Mouse (Mus musculus): ENCODE measurements around the gene Zc3h12c. TPM values are rescaled to one million over a fixed set of nuclear protein-coding genes. Genes with fewer than 3 reads are reported as not detected.

Gene Zc3h12c
- total and polyA plus RNA-seq, 3 experiments = 3.3 to 23.6 (median 19.2) TPM

DNA sequence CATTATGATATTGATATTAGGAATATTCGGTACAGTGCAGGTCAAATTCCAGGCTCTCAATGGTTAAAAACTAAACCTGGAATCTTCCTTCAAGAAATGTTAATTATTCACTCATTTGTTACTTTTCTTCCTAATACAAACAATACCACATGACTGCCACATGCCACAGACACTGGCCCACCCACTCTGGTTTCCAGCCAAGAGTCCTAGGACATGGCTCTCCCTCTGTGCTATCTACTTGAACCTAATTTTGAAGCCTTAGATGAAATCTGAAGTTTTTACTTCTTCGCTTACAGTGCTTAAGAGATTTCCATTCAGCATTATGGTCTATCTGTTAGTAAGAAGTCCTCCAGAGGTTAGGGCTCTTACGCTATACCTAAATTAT, 2.7 kb downstream of the Zc3h12c start:
- DNase-seq = peak; percentile 32

DNA sequence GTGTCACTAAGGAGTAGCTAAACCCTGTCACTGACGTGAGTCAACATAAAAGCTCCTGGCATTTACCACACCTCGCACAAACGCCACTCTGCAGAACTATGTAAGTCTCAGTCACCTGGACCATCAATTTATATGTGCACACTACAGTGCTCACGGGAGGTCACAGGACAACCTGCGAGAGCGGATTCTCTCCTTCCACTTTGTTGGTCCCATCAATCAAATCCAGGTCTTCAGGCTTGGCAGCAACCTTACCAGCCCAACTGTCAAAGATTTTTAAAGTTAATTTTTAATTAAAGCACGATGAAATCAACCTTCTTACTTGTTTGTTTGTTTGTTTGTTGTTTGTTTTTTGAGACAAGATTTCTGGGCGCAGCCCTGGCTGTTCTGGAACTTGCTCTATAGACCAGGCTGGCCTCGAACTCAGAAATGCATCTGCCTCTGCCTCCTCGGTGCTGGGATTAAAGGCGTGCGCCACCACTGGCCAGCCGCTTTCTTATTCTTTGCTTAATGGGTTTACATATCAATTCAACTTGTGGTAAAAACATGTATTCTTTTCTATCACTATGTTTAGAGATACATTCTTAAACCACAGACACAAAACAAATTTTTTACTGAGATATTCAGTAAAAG, 3.2 kb downstream of the Zc3h12c start:
- DNase-seq = peak; percentile 25

DNA sequence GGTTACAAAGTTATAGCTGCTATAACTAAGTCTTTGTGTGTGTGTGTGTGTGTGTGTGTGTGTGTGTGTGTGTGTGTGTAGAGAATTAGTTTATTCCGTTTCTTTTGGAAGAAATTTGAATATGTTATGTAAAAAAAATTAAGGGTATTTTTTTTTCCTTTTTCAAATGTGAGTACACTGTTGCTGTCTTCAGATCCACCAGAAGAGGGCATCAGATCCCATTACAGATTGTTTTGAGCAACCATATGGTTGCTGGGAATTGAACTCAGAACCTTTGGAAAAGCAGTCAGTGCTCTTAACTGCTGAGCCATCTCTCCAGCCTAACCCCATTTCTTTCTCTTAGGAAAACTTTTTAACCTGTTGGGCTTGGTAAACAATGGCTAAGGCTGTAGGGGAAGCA, 7.9 kb downstream of the Zc3h12c start:
- DNase-seq = no peak

DNA sequence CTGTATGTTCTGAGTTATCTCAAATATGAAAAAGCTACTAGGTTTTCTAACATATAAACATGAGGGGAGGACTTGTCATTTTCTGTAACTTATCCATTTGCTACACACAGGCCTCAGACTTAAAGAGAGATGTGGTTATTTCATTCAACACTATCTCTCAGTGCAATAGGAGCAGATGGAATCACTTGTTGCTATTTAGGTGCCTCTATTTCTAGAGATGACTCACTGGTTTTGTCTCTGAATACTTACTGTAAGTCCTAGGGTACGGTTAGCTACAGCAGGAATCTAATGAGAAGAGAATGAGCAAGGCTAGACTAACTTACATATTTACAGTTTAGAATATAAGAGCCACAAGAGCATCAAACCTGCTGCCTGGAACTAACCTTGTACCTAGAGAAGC, 9.8 kb downstream of the Zc3h12c start:
- DNase-seq = no peak

DNA sequence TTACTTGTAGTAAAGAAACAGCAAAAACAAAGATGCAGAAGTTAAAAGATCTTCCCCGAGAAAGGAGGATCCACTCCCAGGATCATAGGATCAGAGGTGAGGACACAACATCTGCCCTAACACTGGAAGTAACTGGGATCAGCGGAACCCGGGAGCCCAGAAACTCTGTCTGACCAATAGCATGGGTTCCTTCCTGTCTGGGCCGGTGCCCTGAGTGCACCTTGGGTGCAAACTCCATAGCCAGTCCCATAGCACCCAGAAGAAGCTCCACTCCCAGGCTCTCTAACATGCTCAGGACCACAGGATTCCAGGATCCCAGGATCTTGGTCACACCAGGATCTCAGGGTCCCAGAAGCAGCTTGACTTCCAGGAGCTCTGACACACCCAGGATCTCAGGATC, 13.0 kb downstream of the Zc3h12c start:
- DNase-seq = no peak

DNA sequence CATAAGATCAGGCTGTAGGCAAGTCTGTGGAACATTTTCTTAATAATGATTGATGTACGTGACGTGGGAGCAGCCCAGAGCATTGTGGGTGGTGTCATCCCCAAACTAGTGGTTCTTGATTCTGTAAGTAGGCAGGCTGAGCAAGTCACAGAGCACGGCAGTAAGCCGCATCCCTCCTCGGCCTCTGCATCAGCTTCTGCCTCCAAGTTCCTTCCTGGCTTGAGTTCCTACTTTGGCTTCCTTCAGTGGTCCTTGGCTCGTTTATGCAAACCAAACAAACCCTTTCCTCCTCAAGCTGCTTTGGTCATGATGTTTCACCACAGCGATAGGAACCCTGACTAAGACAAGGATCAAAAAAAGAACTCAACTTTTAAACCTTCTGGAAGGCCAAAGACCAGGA, 14.1 kb downstream of the Zc3h12c start:
- no peak for DNase-seq

DNA sequence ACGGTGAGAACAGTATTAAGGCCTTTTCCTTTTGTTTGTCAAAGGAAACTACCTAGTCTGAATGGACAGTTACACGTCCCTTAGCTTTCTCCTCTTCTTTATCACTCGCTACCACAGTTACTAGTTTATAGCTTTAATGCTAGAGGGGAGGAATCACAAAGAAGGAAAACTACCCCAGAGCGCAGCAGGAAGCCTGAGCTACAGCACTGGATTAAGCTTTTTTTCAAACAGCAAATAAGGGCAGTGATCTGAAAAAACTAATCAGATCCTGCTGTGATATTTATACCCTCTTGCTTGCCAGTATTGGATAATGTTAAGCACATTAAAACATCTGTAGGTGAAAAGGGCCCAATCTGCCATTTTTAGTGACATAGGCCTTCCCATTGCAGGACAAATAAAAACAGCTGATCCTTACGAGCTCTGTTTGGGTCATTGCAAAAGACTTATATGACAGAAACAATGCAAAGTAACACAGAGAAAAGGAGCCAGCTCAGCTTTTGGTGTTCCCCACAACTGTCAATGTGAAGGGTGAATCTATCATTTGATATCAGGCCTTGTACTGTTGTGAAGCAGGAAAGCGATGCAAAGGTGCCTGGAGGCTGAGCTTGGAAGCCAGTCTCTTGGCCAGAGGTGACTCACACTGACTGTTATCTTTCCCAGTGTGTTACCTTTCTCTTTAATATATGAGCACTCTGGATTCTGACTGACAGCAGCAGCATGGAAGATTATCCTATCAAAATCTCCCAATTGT, 16.1 kb downstream of the Zc3h12c start:
- no peak for DNase-seq

DNA sequence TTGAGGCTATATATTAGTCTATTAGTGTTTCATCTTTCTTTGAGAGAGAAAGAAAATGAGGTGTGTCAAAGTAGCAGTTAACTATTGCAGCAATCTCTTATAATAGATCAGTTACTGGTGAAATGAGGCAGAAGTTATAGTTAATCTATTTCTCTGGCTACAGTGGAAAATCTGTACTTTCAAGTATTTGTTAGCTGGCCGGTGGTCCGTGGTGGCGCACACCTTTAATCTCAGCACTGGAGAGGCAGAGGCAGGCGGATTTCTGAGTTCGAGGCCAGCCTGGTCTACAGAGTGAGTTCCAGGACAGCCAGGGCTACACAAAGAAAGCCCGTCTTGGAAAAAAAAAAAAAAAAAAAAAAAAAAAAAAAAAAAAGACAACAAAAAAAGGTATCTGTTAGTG, 18.6 kb downstream of the Zc3h12c start:
- no peak for DNase-seq

DNA sequence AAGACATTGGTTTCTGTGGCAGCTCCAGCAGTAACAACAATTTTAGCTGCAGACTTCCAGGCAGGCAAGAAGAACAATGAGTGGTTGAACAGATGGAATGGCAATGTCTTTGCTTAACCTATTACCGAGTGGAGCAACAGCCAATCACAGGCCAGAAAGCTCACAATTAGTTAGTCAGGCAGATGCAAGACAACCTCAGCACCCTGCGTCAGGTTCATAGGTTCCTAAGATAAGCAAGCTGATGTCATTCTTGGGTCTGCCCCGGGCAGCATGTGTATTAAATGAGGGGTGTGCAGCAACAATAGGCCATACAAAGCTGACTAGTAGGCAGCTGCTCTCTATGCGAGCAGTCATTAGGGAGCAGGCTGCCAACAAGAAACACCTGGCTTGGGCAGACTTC, 19.1 kb downstream of the Zc3h12c start:
- no peak for DNase-seq

DNA sequence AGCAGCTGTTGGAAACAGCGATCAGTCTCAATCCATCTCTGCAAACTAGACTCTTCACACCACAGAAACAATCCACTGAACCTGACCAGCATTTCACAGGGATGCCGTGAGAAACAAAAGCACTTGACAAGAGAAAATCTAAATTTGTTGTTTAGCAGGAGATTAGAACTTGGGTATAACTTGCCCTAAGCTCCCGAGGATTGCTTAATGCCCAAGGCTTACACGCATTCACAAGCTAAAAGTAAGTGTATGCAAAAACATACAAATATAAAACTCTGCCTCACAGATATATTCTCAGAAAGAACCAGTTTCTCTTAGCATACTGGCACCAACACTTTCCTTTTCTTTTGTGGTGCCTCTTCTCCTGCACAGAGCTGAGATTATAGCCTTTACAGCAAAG, 19.5 kb downstream of the Zc3h12c start:
- DNase-seq = no peak

DNA sequence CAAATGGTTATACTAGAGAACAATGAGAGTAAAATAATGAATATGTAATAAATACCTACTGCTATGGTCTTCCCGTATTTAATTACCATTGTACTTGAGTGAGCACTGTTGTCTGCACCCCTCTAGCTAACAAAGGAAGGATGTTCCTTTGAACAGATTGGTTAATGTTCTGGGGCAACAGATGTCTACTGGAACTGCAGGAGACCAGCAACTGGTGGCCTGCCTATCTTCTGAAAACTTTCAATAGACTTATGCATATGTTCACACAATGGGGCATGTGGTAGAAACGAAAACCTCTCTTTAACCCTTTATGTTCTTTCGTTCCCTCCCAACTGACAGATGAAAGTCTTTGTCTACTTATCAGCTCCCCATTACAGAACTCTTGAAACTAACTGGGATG, 20.1 kb downstream of the Zc3h12c start:
- no peak for DNase-seq

DNA sequence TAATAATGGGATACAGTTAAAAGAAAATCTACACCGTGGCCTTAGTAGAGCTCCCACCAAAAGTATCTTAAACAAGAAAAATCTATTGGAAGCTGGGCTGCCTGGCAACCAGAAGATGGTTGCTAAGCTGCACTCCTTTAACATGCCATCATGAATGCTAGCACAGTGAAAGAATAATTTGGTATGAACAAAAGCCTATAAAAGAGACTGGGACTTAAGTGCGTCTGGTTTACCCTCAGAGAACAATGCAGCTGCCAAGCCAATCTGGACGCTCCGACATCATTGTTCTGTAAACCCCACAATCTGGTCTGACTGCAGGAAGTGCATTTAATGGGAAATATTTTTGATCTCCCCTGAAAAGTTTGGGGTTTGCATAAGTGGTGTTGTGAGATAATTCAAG, 22.1 kb downstream of the Zc3h12c start:
- no peak for DNase-seq

DNA sequence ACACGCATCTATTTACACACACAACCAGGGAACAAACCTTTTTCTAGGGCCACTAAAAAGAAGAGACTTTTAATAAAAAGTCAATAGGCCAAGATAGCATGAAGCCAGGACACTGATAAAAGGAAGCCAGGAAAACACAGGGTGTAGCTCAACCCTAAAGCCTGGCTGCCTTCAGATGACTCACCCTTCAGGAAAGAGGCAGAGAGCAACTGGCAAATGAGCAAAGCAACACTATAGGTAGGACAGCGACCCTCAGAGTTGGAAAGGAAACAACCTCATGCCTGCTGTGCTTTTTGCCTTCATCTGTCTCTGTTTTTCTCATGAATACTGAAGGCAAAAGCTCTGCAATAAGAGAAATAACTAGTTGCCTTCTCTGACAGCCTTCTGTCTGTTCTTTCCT, 35.6 kb downstream of the Zc3h12c start:
- DNase-seq = no peak

DNA sequence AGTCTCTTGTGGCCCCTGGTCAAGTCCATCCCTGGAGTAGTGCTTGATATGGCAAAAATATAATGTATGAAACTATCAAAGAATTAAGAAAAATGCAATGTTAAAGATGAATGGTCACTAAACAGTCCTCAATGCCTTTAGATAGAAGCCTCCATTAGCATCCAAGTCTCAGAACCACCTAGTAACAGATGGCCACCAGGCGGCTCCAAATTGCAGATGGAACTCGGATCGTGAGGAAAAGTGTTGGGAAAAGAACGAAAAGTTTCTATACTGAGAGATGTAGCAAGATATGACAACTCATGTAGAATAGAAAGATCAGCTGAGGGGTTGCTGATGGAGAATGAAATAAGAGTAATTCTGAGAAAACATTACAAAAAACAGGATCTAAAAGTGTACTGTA, 38.0 kb downstream of the Zc3h12c start:
- DNase-seq = no peak

DNA sequence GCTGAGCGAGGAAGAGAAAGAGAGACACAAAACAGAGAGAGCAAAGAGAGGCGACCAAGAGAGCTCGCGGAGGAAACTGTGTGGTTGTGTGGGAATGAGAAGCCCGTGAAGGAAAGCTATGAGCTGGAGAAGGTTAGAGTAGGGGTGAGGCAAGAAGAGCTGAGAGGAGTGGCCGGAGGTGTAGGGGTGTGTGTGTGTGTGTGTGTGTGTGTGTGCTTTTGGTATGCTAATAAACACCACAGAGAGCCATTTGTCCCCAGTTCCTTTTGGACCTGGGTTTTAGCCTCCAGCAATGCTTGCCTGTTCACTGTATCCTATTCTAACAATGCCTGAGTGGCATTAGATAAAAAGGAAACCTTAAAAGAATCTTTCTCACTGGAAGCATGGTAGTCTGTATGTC, 43.1 kb downstream of the Zc3h12c start:
- no peak for DNase-seq

DNA sequence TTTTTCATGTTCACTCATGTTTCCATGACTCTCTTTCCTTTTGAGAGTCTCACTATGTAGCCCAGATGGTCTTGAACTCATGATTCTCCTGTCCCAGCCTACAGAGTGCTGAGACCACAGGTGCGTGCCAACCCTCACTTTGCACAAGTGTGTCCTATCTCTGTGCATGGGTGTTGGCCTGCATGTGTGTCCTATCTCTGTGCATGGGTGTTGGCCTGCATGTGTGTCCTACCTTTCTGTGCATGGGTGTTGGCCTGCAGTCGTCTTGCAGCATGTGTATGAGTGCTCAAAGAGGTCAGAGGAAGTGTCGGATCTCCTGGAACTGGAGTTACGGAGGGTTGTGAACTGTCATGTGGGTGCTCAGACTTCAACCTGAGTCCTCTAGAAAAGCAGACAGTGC, 49.2 kb downstream of the Zc3h12c start:
- no peak for DNase-seq

DNA sequence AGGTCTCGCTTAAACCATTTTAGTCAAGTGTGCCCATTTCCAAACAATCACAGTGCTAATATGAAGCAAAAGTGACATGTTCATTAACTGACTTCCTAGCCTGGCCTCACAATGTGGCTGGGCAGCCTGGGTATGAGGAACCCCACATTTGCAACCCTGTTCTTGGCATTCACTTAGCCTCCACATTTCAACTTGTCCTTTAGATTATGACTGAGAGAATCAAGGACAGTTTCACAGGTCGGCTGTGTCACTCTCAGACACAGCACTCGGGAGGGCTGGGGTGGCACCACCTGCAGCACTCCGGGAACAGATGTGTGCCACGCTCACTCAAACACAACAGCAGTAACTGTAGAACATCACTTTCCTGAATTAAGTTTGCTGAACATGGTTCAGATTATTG, 55.3 kb downstream of the Zc3h12c start:
- no peak for DNase-seq

DNA sequence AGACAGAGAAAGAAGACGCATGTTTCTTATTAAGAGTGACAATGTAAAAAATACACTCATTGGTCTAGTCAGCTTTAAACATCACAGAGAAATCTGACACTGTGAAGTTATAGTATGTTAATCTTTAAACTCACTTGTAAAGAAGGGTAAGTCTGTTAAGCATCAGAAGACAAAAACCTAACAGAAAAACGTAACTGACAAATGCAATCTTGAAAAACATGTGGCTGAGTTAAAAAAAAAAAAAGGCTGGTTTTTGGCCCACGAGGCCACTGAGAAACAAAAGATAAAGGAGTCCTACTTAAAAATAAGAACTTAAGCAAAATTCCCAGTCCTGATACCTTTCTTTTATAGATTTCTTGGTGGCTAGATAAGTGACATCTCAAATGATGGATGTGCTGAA, 57.6 kb downstream of the Zc3h12c start:
- DNase-seq = no peak

DNA sequence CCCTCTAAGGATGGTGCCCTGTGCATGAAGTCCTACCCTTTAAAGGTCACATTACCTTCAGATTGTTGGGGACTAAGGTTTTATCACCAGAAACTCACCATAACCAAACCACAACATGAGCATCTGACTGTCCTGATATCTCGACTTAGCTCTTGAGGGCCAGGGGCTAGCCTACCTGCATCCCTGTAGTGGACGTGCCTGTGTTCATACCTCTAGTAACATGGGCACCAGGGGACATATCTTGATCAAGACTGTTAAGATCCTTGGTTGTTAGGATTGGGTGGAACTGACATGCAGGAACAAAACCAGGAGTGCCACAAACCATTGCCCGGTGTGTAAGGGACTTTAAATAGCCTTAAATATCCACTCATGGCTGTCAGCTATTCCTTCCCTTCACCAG, 61.2 kb downstream of the Zc3h12c start:
- DNase-seq = no peak

DNA sequence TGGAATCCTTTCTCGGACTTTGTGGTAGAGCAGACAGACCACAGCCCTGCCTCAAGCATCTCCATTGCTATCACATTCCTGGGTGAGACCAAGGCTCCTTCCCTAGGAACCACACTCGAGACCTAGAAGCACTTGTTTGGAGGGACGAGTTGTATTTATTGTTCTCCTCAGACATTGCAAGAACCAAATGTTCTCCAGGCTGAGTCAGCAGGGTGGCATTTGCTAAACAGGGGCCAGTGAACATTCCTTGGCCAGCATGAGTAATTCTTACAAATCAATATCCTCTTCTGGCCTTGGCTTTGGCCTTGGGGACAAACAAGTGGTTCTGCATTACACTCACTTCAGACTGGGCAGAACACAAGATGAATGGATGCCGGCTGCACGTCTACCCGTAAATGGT, 62.9 kb downstream of the Zc3h12c start:
- peak; percentile 87 for DNase-seq

DNA sequence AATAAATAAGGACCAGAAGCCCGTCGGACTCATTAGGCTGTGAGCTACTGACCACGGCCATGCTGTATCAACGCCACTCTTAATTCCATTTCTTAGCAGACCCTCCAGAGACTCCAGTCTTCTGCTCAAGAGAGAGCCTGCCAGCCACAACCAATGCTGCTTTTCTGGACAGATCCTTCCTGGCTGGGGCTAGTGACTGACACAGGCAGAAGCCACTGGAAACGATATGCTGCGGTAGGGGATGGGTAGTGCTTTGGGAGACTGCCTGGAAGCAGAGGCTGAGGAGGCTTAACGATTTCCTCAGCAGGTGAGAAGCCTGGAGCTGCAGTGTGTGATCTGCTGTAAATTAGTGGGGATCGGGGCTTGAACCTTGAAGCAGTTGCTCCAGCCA, 64.2 kb downstream of the Zc3h12c start:
- DNase-seq = no peak

DNA sequence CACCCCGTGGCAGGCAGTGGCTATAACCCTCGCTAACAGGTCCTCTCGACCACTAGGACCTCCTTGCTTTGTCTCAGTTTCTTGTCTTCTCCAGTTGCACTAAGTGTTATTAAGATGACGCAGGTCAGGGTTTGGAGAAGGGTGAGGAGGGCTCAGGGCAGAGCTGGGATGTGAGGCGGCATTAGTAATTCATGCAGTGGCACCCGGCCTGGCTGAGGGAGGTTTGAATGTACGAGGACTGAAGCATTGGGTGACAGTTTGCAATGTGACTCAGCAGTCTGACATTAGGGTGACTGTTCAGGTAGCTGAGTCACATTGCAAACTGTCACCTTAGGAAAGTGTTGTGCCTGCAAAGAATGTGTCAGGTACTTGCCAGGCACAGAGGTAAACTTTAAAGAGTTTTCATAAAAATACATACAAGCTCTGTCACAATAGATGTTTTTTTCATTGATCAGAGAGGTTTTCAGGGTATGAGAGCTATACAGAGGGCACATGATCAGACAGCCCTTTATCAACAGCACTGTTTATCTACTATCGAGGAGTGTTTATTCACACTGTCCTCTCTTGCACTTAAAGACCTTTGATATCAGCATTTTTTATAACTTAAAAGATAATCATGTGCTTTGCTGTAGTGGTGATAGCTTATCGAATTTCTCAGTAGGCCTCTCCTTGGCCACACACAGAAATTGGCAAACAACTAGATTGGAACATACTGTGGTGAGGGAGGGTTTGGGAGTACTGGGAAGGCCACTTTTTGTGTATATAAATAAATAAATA, 64.7 kb downstream of the Zc3h12c start:
- DNase-seq = peak; percentile 60

DNA sequence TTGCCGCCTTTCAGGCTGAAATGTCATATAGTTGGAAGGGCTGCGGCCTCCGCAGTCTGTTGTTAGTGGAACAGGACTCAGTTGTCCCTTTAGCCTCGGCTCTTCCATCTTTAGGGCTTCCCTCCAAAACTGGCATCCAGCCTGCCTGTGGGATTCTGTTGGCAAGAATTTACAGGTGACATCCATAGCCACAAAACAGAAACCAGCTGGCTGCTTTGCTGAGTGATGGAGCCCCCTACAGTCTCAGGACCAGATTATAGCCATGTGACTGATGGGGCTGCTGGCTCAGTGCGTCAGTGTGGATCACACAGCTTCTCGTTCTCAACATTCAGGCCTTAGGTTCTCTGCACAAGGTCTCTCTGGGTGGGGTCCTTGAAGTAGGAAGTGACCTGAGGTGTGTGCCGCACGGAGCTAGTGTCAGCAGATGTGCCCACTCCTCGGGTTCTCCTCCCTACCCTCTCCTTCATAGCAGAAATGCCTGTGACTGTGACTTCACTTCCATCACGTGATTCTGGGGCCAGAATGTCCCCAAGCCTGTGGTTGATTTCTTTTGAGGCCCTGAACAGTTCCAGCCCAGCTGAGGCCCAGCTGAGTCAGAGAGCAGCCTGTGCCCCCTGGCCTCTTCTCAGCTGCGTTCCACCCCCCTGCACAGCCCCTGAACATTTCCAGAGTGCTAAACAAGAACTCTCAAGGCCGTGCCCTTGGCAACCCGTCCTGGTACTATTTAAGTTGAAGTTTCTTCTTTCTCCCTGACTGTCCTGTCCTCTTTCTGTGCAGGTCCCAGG, 66.1 kb downstream of the Zc3h12c start:
- DNase-seq = peak; percentile 79

All from adrenal gland, adult 2 months (tissue).